Mouse (Mus musculus) MEL (cell line): Measurements from ENCODE around the gene Pitpnc1. TPM values are rescaled to one million over a fixed set of nuclear protein-coding genes. Genes with fewer than 3 reads are reported as not detected.

Experiments
- DNase-seq: peaks from one replicate; pipeline ENCODE4 v3.0.0; 2011; ENCODE audit warnings: low read depth, low spot score
- H3K27ac ChIP-seq: 2 replicates; pipeline ENCODE4 v1.5.1; 2012; ENCODE audit warnings: low read depth, mild to moderate bottlenecking, control low read depth, low read length, moderate library complexity; ENCODE audit not compliant: control insufficient read depth
- H3K27me3 ChIP-seq, 2 experiments: fragments of 150-350 bp in 1 of 2; sonication (generic) in 1 of 2; 2 replicates each; pipeline ENCODE4 v1.6.1; 2012; ENCODE audit warnings: low read length in 2 of 2, mild to moderate bottlenecking in 2 of 2, improper control_type of control experiment in 1 of 2, moderate library complexity in 1 of 2; ENCODE audit not compliant: insufficient read depth in 2 of 2, control insufficient read depth in 1 of 2
- H3K36me3 ChIP-seq, 2 experiments: 2 replicates each; pipeline ENCODE4 v1.6.1; 2012 to 2014; ENCODE audit warnings: low read length in 2 of 2, improper control_type of control experiment in 1 of 2, inconsistent platforms in 1 of 2, mild to moderate bottlenecking in 1 of 2; ENCODE audit not compliant: insufficient read depth in 2 of 2, control insufficient read depth in 1 of 2
- H3K4me1 ChIP-seq, 2 experiments: fragments of 150-350 bp in 1 of 2; sonication (generic) in 1 of 2; 2 replicates each; pipeline ENCODE4 v1.6.1; 2012; ENCODE audit warnings: low read length in 2 of 2, improper control_type of control experiment in 1 of 2, mild to moderate bottlenecking in 1 of 2; ENCODE audit not compliant: insufficient read depth in 2 of 2, control insufficient read depth in 1 of 2
- H3K4me3 ChIP-seq, 2 experiments: fragments of 150-350 bp in 1 of 2; sonication (generic) in 1 of 2; 2 replicates each; pipeline ENCODE4 v1.5.1; 2012; ENCODE audit warnings: low read depth in 2 of 2, low read length in 2 of 2, mild to moderate bottlenecking in 2 of 2, moderate library complexity in 2 of 2, control low read depth in 1 of 2, improper control_type of control experiment in 1 of 2; ENCODE audit not compliant: control insufficient read depth in 1 of 2, insufficient read depth in 1 of 2
- H3K79me2 ChIP-seq: 2 replicates; pipeline ENCODE4 v1.6.1; 2012; ENCODE audit warnings: mild to moderate bottlenecking, low read length, moderate library complexity; ENCODE audit not compliant: control insufficient read depth, poor library complexity, insufficient read depth
- H3K9ac ChIP-seq: 2 replicates; pipeline ENCODE4 v1.6.1; 2012; ENCODE audit warnings: low read depth, mild to moderate bottlenecking, control low read depth, low read length, moderate library complexity; ENCODE audit not compliant: control insufficient read depth, poor library complexity, severe bottlenecking
- H3K9me3 ChIP-seq: fragments of 150-350 bp; sonication (generic); replicated peaks from 2 replicates; pipeline ENCODE4 v1.6.1; 2012; ENCODE audit warnings: mild to moderate bottlenecking, low read length, improper control_type of control experiment, moderate library complexity; ENCODE audit not compliant: insufficient read depth
- CHD2 ChIP-seq: IDR thresholded peaks from 2 replicates; pipeline ENCODE4 v1.6.1; 2011; ENCODE audit warnings: low read length, improper control_type of control experiment
- E2F4 ChIP-seq: IDR thresholded peaks from 2 replicates; pipeline ENCODE4 v1.6.1; 2011; ENCODE audit warnings: low read depth, low read length, improper control_type of control experiment, borderline replicate concordance
- ELF1 ChIP-seq: IDR thresholded peaks from 2 replicates; pipeline ENCODE4 v1.6.1; 2014; ENCODE audit warnings: low read depth, mild to moderate bottlenecking, inconsistent platforms, low read length, improper control_type of control experiment, moderate library complexity
- EP300 ChIP-seq, 2 experiments: IDR thresholded peaks; 2 replicates each; pipeline ENCODE4 v1.6.1; 2011; ENCODE audit warnings: improper control_type of control experiment in 2 of 2, low read length in 2 of 2, low read depth in 1 of 2, mild to moderate bottlenecking in 1 of 2
- GABPA ChIP-seq: IDR thresholded peaks from 2 replicates; pipeline ENCODE4 v1.6.1; 2012; ENCODE audit warnings: low read depth, mild to moderate bottlenecking, inconsistent platforms, low read length, improper control_type of control experiment, moderate library complexity
- MEF2A ChIP-seq: IDR thresholded peaks from 2 replicates; pipeline ENCODE4 v1.6.1; 2014; ENCODE audit warnings: low read depth, mild to moderate bottlenecking, inconsistent platforms, low read length, improper control_type of control experiment; ENCODE audit not compliant: poor library complexity, insufficient replicate concordance, severe bottlenecking; ENCODE audit errors: extremely low read depth
- MXI1 ChIP-seq: IDR thresholded peaks from 2 replicates; pipeline ENCODE4 v1.6.1; 2011; ENCODE audit warnings: mild to moderate bottlenecking, low read depth, low read length, improper control_type of control experiment
- POLR2A ChIP-seq, 2 experiments: IDR thresholded peaks; 2 replicates each; pipeline ENCODE4 v1.6.1; 2011 to 2012; ENCODE audit warnings: low read length in 2 of 2, mild to moderate bottlenecking in 2 of 2, control low read depth in 1 of 2, improper control_type of control experiment in 1 of 2, low read depth in 1 of 2, moderate library complexity in 1 of 2; ENCODE audit not compliant: control insufficient read depth in 1 of 2, insufficient read depth in 1 of 2, poor library complexity in 1 of 2
- POLR2AphosphoS2 ChIP-seq: IDR thresholded peaks from 2 replicates; pipeline ENCODE4 v1.6.1; 2011; ENCODE audit warnings: low read length, improper control_type of control experiment
- RCOR1 ChIP-seq: IDR thresholded peaks from 2 replicates; pipeline ENCODE4 v1.6.1; 2012; ENCODE audit warnings: low read depth, mild to moderate bottlenecking, inconsistent platforms, low read length, improper control_type of control experiment
- TBP ChIP-seq: IDR thresholded peaks from 2 replicates; pipeline ENCODE4 v1.8.0; 2011; ENCODE audit warnings: low read depth, low read length, improper control_type of control experiment
- TCF12 ChIP-seq: IDR thresholded peaks from 2 replicates; pipeline ENCODE4 v1.6.1; 2014; ENCODE audit warnings: low read depth, mild to moderate bottlenecking, inconsistent platforms, low read length, improper control_type of control experiment, moderate library complexity
- USF1 ChIP-seq: IDR thresholded peaks from 2 replicates; pipeline ENCODE4 v1.6.1; 2014; ENCODE audit warnings: low read depth, mild to moderate bottlenecking, inconsistent platforms, low read length, improper control_type of control experiment, moderate library complexity
- polyA plus RNA-seq, 2 experiments: library from polyadenylated mRNA; stranded (reverse) in 1 of 2; unstranded in 1 of 2; fragments of >175 nt in 1 of 2; fragments of >200 nt in 1 of 2; gene quantifications; 2 replicates each; pipeline versions ENCODE4 v1.2.1 to v1.2.4; 2012; ENCODE audit warnings: low replicate concordance in 2 of 2, low read depth in 1 of 2; ENCODE audit not compliant: insufficient read length in 2 of 2, insufficient read depth in 1 of 2, missing spikeins in 1 of 2
- total RNA-seq: library from RNA; depleted of rRNA; stranded (reverse); fragments of 300-350 nt; gene quantifications from 2 replicates; pipeline ENCODE4 v1.2.3, GENCODE M21; 2012

Pitpnc1 gene
- total and polyA plus RNA-seq, 3 experiments: 19.3 to 25.3 TPM; not detected in 1

- Histone ChIP-seq H3K79me2 (no peaks in the 10 kb centered on the region), H3K36me3 (no peaks in the 10 kb centered on the region; a peak in 1 of 4 replicates), H3K27me3 (no peaks in the 10 kb centered on the region), H3K9me3 (no peaks in the 10 kb centered on the region), H3K4me1 (no peaks in the 10 kb centered on the region), H3K9ac (no peak overlapping the region), H3K4me3 (no peak overlapping the region), H3K27ac (no peak overlapping the region)
- TF ChIP-seq E2F4 (no peak), TBP (no peak), TCF12 (no peak), GABPA (no peak), MXI1 (no peak), CHD2 (no peak), POLR2A (IDR thresholded peaks at IDR 0.05; ENCODE audit: control insufficient read depth in 1 of 2, insufficient read depth in 1 of 2, low read depth in 1 of 2, low read length in 2 of 2, poor library complexity in 1 of 2) (no peak), ELF1 (no peak), USF1 (no peak)
- DNase-seq: no peak
Observed at GRCm38 (mm10) chr11:107209818-107210217, 260.7 kb downstream of the Pitpnc1 start.

- TF ChIP-seq RCOR1: no peak
- TF ChIP-seq TCF12: no peak
- no peak for TF ChIP-seq MEF2A
- no peak for TF ChIP-seq E2F4
- H3K27me3 ChIP-seq: no peaks in the 10 kb centered on the region
- H3K4me1 ChIP-seq: no peaks in the 10 kb centered on the region; a peak in 1 of 4 replicates
Observed at GRCm38 (mm10) chr11:107201773-107202172, 268.7 kb downstream of the Pitpnc1 start.

GRCm38 (mm10) chr11:107199281-107199680, 271.2 kb downstream of the Pitpnc1 start:
- Histone ChIP-seq H3K27me3 (no peaks in the 10 kb centered on the region), H3K36me3 (peaks cover 0 to 7% of the 10 kb centered on the region in 2 experiments; a peak in 2 of 4 replicates), H3K4me3 (no peak overlapping the region), H3K4me1 (peaks cover 0 to 6% of the 10 kb centered on the region in 2 experiments; a peak in 1 of 4 replicates), H3K79me2 (no peaks in the 10 kb centered on the region), H3K9me3 (no peaks in the 10 kb centered on the region), H3K27ac (no peak overlapping the region), H3K9ac (no peak overlapping the region)
- TF ChIP-seq POLR2A (IDR thresholded peaks at IDR 0.05; ENCODE audit: control insufficient read depth in 1 of 2, insufficient read depth in 1 of 2, low read depth in 1 of 2, low read length in 2 of 2, poor library complexity in 1 of 2) (no peak), POLR2AphosphoS2 (no peak), EP300 (IDR thresholded peaks at IDR 0.05; ENCODE audit: low read depth in 1 of 2, low read length in 2 of 2) (no peak)
- DNase-seq: peak; percentile 45

More at GRCm38 (mm10) chr11:107201773-107202172, 268.7 kb downstream of the Pitpnc1 start:
- no peaks in the 10 kb centered on the region for H3K9me3 ChIP-seq
- H3K79me2 ChIP-seq: no peaks in the 10 kb centered on the region
- H3K36me3 ChIP-seq: no peaks in the 10 kb centered on the region
- H3K9ac ChIP-seq: no peak overlapping the region
- no peak overlapping the region for H3K4me3 ChIP-seq
- no peak for DNase-seq
- H3K27ac ChIP-seq: no peak overlapping the region
